Mouse (Mus musculus): Measurements from ENCODE around the gene Notch2.

GRCm38 (mm10) chr3:98066434-98066833 is 53.1 kb downstream of the Notch2 start:
- TF ChIP-seq CTCF (IDR thresholded peaks at IDR 0.05; ENCODE audit: control insufficient read depth, insufficient read depth, insufficient read length), result no peak
- no peak for TF ChIP-seq FOSL1 (IDR thresholded peaks at IDR 0.05; ENCODE audit: insufficient read depth, low read length, poor library complexity, severe bottlenecking)
